Mouse (Mus musculus) liver, adult 2 months (tissue): ENCODE data around the gene Ralgps1. TPM values are rescaled to one million over a fixed set of nuclear protein-coding genes. Genes with fewer than 3 reads are reported as not detected.
"Not testable (repeated sequence)": the region's sequence is repeated elsewhere in the genome, so short reads cannot be mapped to it uniquely, and the experiment has no call there.

Source experiments
- DNase-seq: peaks from one replicate; pipeline ENCODE4 v3.0.0-alpha.2; 2011; ENCODE audit warnings: low read depth, low spot score; ENCODE audit errors: extremely low read depth
- H3K27ac ChIP-seq: fragments of 200-500 bp; replicated peaks from 2 replicates; pipeline ENCODE4 v1.5.1; 2012; ENCODE audit warnings: low read depth, mild to moderate bottlenecking, control low read depth, inconsistent platforms, low read length; ENCODE audit not compliant: insufficient read depth
- H3K27me3 ChIP-seq: fragments of 200-500 bp; 2 replicates; pipeline ENCODE4 v1.6.1; 2012; ENCODE audit warnings: mild to moderate bottlenecking, moderate library complexity, low read length, inconsistent platforms; ENCODE audit not compliant: control insufficient read depth, insufficient read depth
- H3K36me3 ChIP-seq: fragments of 200-500 bp; 2 replicates; pipeline ENCODE4 v1.6.1; 2012; ENCODE audit warnings: low read length, inconsistent platforms; ENCODE audit not compliant: control insufficient read depth, insufficient read depth
- H3K4me1 ChIP-seq: fragments of 200-500 bp; 2 replicates; pipeline ENCODE4 v1.6.1; 2011; ENCODE audit warnings: low read length; ENCODE audit not compliant: control insufficient read depth, insufficient read depth
- H3K4me3 ChIP-seq: fragments of 200-500 bp; 2 replicates; pipeline ENCODE4 v1.5.1; 2011; ENCODE audit warnings: low read depth, mild to moderate bottlenecking, control low read depth, low read length, moderate library complexity; ENCODE audit not compliant: insufficient read depth
- H3K79me2 ChIP-seq: fragments of 200-500 bp; 2 replicates; pipeline ENCODE4 v1.6.1; 2012; ENCODE audit warnings: inconsistent platforms, mild to moderate bottlenecking, low read length, moderate library complexity; ENCODE audit not compliant: control insufficient read depth, insufficient read depth
- H3K9ac ChIP-seq: fragments of 200-500 bp; 2 replicates; pipeline ENCODE4 v1.6.1; 2012; ENCODE audit warnings: low read depth, mild to moderate bottlenecking, control low read depth, inconsistent platforms, low read length
- CTCF ChIP-seq: fragments of 200-500 bp; IDR thresholded peaks from 2 replicates; pipeline ENCODE4 v1.5.1; 2011; ENCODE audit warnings: low read depth, low read length, control low read depth
- POLR2A ChIP-seq: fragments of 200-500 bp; IDR thresholded peaks from 2 replicates; pipeline ENCODE4 v1.6.1; 2011; ENCODE audit warnings: low read length, control low read depth; ENCODE audit not compliant: insufficient read depth; ENCODE audit errors: extremely low read depth
- WGBS: fragments of 180-500 bp; shearing (Covaris S2); methylation state at CpG from one replicate; pipeline ENCODE4 v1.1.7; 2018; 5-methylcytosine and 5-hydroxymethylcytosine counted together
- polyA plus RNA-seq: library from polyadenylated mRNA; depleted of rRNA; stranded (reverse); fragments of >200 nt; gene quantifications from 2 replicates; pipeline ENCODE4 v1.2.3, GENCODE M21; 2012
- total RNA-seq: library from RNA; depleted of rRNA; stranded (reverse); fragments of >200 nt; gene quantifications from 2 replicates; pipeline ENCODE4 v1.2.3, GENCODE M21; 2014

The Ralgps1 gene
- total and polyA plus RNA-seq, 2 experiments: 2.6 to 3.3 TPM

- WGBS: 81% methylated on average over 8 of the region's 8 CpGs
- Histone ChIP-seq H3K27me3 (no peaks in the 10 kb centered on the region), H3K4me1 (no peaks in the 10 kb centered on the region), H3K79me2 (no peaks in the 10 kb centered on the region), H3K4me3 (no peak overlapping the region), H3K36me3 (no peaks in the 10 kb centered on the region), H3K27ac (no peak overlapping the region), H3K9ac (no peak overlapping the region)
- TF ChIP-seq POLR2A: no peak
- TF ChIP-seq CTCF: no peak
- DNase-seq: no peak
These were observed 280.4 kb downstream of the Ralgps1 start for GRCm38 (mm10) chr2:33090620-33091520.

GRCm38 (mm10) chr2:33090033-33090400, 281.3 kb downstream of the Ralgps1 start:
- not testable (repeated sequence) for H3K4me1 ChIP-seq, H3K27ac ChIP-seq, H3K4me3 ChIP-seq, DNase-seq, H3K36me3 ChIP-seq, H3K79me2 ChIP-seq, H3K27me3 ChIP-seq, H3K9ac ChIP-seq
- 54% methylated on average over 1 of the region's 1 CpGs for WGBS

- no peaks in the 10 kb centered on the region for H3K36me3 ChIP-seq
- no peak overlapping the region for H3K9ac ChIP-seq
- no peaks in the 10 kb centered on the region for H3K27me3 ChIP-seq
- H3K4me1 ChIP-seq: no peaks in the 10 kb centered on the region
- TF ChIP-seq CTCF (no peak), POLR2A (no peak)
- DNase-seq: no peak
- no peaks in the 10 kb centered on the region for H3K79me2 ChIP-seq
- 89% methylated on average over 5 of the region's 5 CpGs for WGBS
- H3K27ac ChIP-seq: no peak overlapping the region
- no peak overlapping the region for H3K4me3 ChIP-seq
These were observed 281.8 kb downstream of the Ralgps1 start for GRCm38 (mm10) chr2:33089356-33090032.

GRCm38 (mm10) chr2:33086671-33087363, 284.5 kb downstream of the Ralgps1 start:
- no peak overlapping the region for H3K9ac ChIP-seq
- no peak overlapping the region for H3K27ac ChIP-seq
- 79% methylated on average over 7 of the region's 7 CpGs for WGBS
- no peak for TF ChIP-seq CTCF
- no peak for TF ChIP-seq POLR2A
- no peaks in the 10 kb centered on the region for H3K27me3 ChIP-seq
- no peak overlapping the region for H3K4me3 ChIP-seq
- DNase-seq: no peak
- H3K79me2 ChIP-seq: no peaks in the 10 kb centered on the region
- no peaks in the 10 kb centered on the region for H3K4me1 ChIP-seq
- H3K36me3 ChIP-seq: no peaks in the 10 kb centered on the region

GRCm38 (mm10) chr2:33086016-33086596, 285.2 kb downstream of the Ralgps1 start:
- H3K27ac ChIP-seq: no peak overlapping the region
- WGBS: 70% methylated on average over 7 of the region's 7 CpGs
- DNase-seq: no peak
- H3K9ac ChIP-seq: no peak overlapping the region
- TF ChIP-seq CTCF: no peak
- no peak for TF ChIP-seq POLR2A
- no peaks in the 10 kb centered on the region for H3K79me2 ChIP-seq
- H3K36me3 ChIP-seq: no peaks in the 10 kb centered on the region
- no peak overlapping the region for H3K4me3 ChIP-seq
- H3K27me3 ChIP-seq: no peaks in the 10 kb centered on the region
- H3K4me1 ChIP-seq: no peaks in the 10 kb centered on the region
